Mouse (Mus musculus) testis, adult 2 months (tissue): Measurements from ENCODE around the gene Snapc5. TPM values are rescaled to one million over a fixed set of nuclear protein-coding genes. Genes with fewer than 3 reads are reported as not detected.
"Not testable (repeated sequence)": the region's sequence is repeated elsewhere in the genome, so short reads cannot be mapped to it uniquely, and the experiment has no call there.

Source experiments
- H3K27ac ChIP-seq: fragments of 200-500 bp; 2 replicates; pipeline ENCODE4 v1.5.1; 2012; ENCODE audit warnings: low read depth, low read length; ENCODE audit not compliant: control insufficient read depth, insufficient read depth
- H3K27me3 ChIP-seq: fragments of 200-500 bp; 2 replicates; pipeline ENCODE4 v1.6.1; 2012; ENCODE audit warnings: mild to moderate bottlenecking, low read length, moderate library complexity; ENCODE audit not compliant: control insufficient read depth, insufficient read depth
- H3K36me3 ChIP-seq: fragments of 200-500 bp; 2 replicates; pipeline ENCODE4 v1.6.1; 2012; ENCODE audit warnings: mild to moderate bottlenecking, low read length; ENCODE audit not compliant: control insufficient read depth, insufficient read depth
- H3K4me1 ChIP-seq: fragments of 200-500 bp; 2 replicates; pipeline ENCODE4 v1.6.1; 2012; ENCODE audit warnings: low read length; ENCODE audit not compliant: control insufficient read depth, insufficient read depth
- H3K4me3 ChIP-seq: fragments of 200-500 bp; 2 replicates; pipeline ENCODE4 v1.5.1; 2012; ENCODE audit warnings: low read depth, mild to moderate bottlenecking, low read length, moderate library complexity, mixed read lengths; ENCODE audit not compliant: control insufficient read depth
- CTCF ChIP-seq: fragments of 200-500 bp; IDR thresholded peaks from 2 replicates; pipeline ENCODE4 v1.5.1; 2012; ENCODE audit warnings: low read depth, mild to moderate bottlenecking, inconsistent platforms, low read length, moderate library complexity; ENCODE audit not compliant: control insufficient read depth, insufficient read depth, insufficient replicate concordance
- POLR2A ChIP-seq: fragments of 200-500 bp; IDR thresholded peaks from 2 replicates; pipeline ENCODE4 v1.6.1; 2012; ENCODE audit warnings: low read depth, mild to moderate bottlenecking, inconsistent platforms, low read length, moderate library complexity; ENCODE audit not compliant: control insufficient read depth
- polyA plus RNA-seq: library from polyadenylated mRNA; depleted of rRNA; stranded (reverse); fragments of >200 nt; gene quantifications from 2 replicates; pipeline ENCODE4 v1.2.3, GENCODE M21; 2012

The Snapc5 gene
- polyA plus RNA-seq, 1 experiment = 14.1 TPM

GRCm38 (mm10) chr9:64184166-64184840 lies 5.2 kb downstream of the Snapc5 start:
- Histone ChIP-seq H3K4me3 (no peak overlapping the region), H3K27ac (no peak overlapping the region), H3K36me3 (no peaks in the 10 kb centered on the region; the same call in none of the 2 replicates), H3K4me1 (no peaks in the 10 kb centered on the region; the same call in 1 of the 2 replicates), H3K27me3 (no peaks in the 10 kb centered on the region)
- TF ChIP-seq CTCF = no peak
- no peak for TF ChIP-seq POLR2A

- H3K36me3 ChIP-seq = no peaks in the 10 kb centered on the region; the same call in 1 of the 2 replicates
These were observed 14.8 kb downstream of the Snapc5 start for GRCm38 (mm10) chr9:64193879-64194278.

GRCm38 (mm10) chr9:64195554-64195953 lies 16.5 kb downstream of the Snapc5 start:
- Histone ChIP-seq H3K27me3 (no peaks in the 10 kb centered on the region), H3K27ac (no peak overlapping the region), H3K4me3 (no peak overlapping the region), H3K4me1 (no peaks in the 10 kb centered on the region), H3K36me3 (no peaks in the 10 kb centered on the region; the same call in 1 of the 2 replicates)
- TF ChIP-seq POLR2A = no peak
- no peak for TF ChIP-seq CTCF

More at GRCm38 (mm10) chr9:64193879-64194278, 14.8 kb downstream of the Snapc5 start:
- Histone ChIP-seq H3K4me3 (no peak overlapping the region), H3K27me3 (no peaks in the 10 kb centered on the region), H3K27ac (no peak overlapping the region), H3K4me1 (no peaks in the 10 kb centered on the region)
- no peak for TF ChIP-seq CTCF
- TF ChIP-seq POLR2A = no peak

- H3K4me1 ChIP-seq = no peaks in the 10 kb centered on the region
- H3K4me3 ChIP-seq = no peak overlapping the region
- H3K27me3 ChIP-seq = no peaks in the 10 kb centered on the region
- H3K36me3 ChIP-seq = no peaks in the 10 kb centered on the region
- H3K27ac ChIP-seq = no peak overlapping the region
- TF ChIP-seq CTCF (no peak), POLR2A (no peak)
These were observed 18.4 kb downstream of the Snapc5 start for GRCm38 (mm10) chr9:64197524-64197923.

- H3K4me3 ChIP-seq = no peak overlapping the region
- no peak overlapping the region for H3K27ac ChIP-seq
- no peaks in the 10 kb centered on the region for H3K4me1 ChIP-seq
- no peaks in the 10 kb centered on the region for H3K36me3 ChIP-seq
- TF ChIP-seq POLR2A = no peak
- no peak for TF ChIP-seq CTCF
- no peaks in the 10 kb centered on the region for H3K27me3 ChIP-seq
These were observed 19.1 kb downstream of the Snapc5 start for GRCm38 (mm10) chr9:64198068-64198762.

- not testable (repeated sequence) for H3K4me3 ChIP-seq, H3K27me3 ChIP-seq, H3K27ac ChIP-seq, H3K4me1 ChIP-seq, H3K36me3 ChIP-seq
These were observed 19.8 kb downstream of the Snapc5 start for GRCm38 (mm10) chr9:64198763-64199418.

- TF ChIP-seq POLR2A (no peak), CTCF (no peak)
- no peaks in the 10 kb centered on the region for H3K27me3 ChIP-seq
- H3K4me1 ChIP-seq = no peaks in the 10 kb centered on the region
- no peak overlapping the region for H3K27ac ChIP-seq
- no peak overlapping the region for H3K4me3 ChIP-seq
- H3K36me3 ChIP-seq = no peaks in the 10 kb centered on the region
These were observed 20.8 kb downstream of the Snapc5 start for GRCm38 (mm10) chr9:64199897-64200296.

GRCm38 (mm10) chr9:64202331-64202730 lies 23.3 kb downstream of the Snapc5 start:
- H3K27ac ChIP-seq = no peak overlapping the region
- H3K4me3 ChIP-seq = no peak overlapping the region
- TF ChIP-seq CTCF (no peak), POLR2A (no peak)
- no peaks in the 10 kb centered on the region for H3K36me3 ChIP-seq
- H3K4me1 ChIP-seq = no peaks in the 10 kb centered on the region
- no peaks in the 10 kb centered on the region for H3K27me3 ChIP-seq
